Mouse (Mus musculus) embryonic facial prominence, embryonic 15.5 days (tissue): ENCODE measurements around the gene Fras1. TPM values are rescaled to one million over a fixed set of nuclear protein-coding genes. Genes with fewer than 3 reads are reported as not detected.

Experiments
- ATAC-seq: fragments of 200-750 bp; cut with Nextera tagmentation; 2 replicates; pipeline ENCODE4 v1.8.0; 2017; ENCODE audit warnings: low read depth, moderate TSS enrichment; ENCODE audit not compliant: insufficient number of reproducible peaks, low FRiP score, low TSS enrichment
- H3K27ac ChIP-seq: fragments of 300-500 bp; sonication (generic); replicated peaks from 2 replicates; pipeline ENCODE4 v1.5.1; 2015; ENCODE audit warnings: mild to moderate bottlenecking, inconsistent platforms
- H3K27me3 ChIP-seq: fragments of 300-500 bp; sonication (generic); 2 replicates; pipeline ENCODE4 v1.6.1; 2015; ENCODE audit warnings: inconsistent platforms
- H3K36me3 ChIP-seq: fragments of 300-500 bp; sonication (generic); 2 replicates; pipeline ENCODE4 v1.6.1; 2015; ENCODE audit warnings: mild to moderate bottlenecking, inconsistent platforms
- H3K4me1 ChIP-seq: fragments of 300-500 bp; sonication (generic); 2 replicates; pipeline ENCODE4 v1.6.1; 2015; ENCODE audit warnings: inconsistent platforms
- H3K4me2 ChIP-seq: fragments of 300-500 bp; sonication (generic); replicated peaks from 2 replicates; pipeline ENCODE4 v1.6.1; 2015; ENCODE audit warnings: mild to moderate bottlenecking, inconsistent platforms
- H3K4me3 ChIP-seq: fragments of 300-500 bp; sonication (generic); replicated peaks from 2 replicates; pipeline ENCODE4 v1.5.1; 2015; ENCODE audit warnings: mild to moderate bottlenecking, inconsistent platforms
- H3K9ac ChIP-seq: fragments of 300-500 bp; sonication (generic); 2 replicates; pipeline ENCODE4 v1.6.1; 2015; ENCODE audit warnings: inconsistent platforms
- H3K9me3 ChIP-seq: fragments of 300-500 bp; sonication (generic); replicated peaks from 2 replicates; pipeline ENCODE4 v1.6.1; 2016; ENCODE audit warnings: inconsistent platforms
- WGBS: fragments of 180-500 bp; shearing (Covaris S2); methylation state at CpG from one replicate; pipeline ENCODE4 v1.1.7; 2015; 5-methylcytosine and 5-hydroxymethylcytosine counted together
- polyA plus RNA-seq: library from polyadenylated mRNA; unstranded; fragments of >200 nt; fragmentation: Nextera tagmentation; extraction: Ambion mirVana; gene quantifications from 2 replicates; pipeline ENCODE4 v1.2.1, GENCODE M21; 2015

Fras1 gene
- polyA plus RNA-seq, 1 experiment from 2014 or later = 18.7 TPM

DNA sequence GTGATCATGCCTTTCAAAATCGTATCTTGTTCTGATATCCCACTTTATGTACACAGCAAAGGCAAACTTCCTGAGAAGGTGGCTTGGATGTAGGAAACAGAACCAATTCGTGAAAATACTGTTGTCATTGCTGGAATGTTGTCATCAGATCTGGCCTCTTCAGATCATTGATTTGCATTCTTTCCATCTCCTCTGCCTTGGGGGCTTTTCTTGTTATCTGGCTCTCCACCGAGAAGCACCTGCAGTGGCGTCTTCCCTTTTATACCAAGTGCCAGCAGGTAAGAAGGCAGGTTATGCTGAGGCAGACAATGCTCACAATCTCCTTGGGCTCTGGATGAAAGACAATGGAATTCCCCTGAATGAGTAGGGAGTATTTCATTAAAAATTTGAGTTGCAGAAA lies 108.3 kb downstream of the Fras1 start:
- Histone ChIP-seq H3K27ac (no peak overlapping the region), H3K9me3 (no peaks in the 10 kb centered on the region), H3K4me3 (no peak overlapping the region), H3K27me3 (no peaks in the 10 kb centered on the region), H3K4me1 (no peaks in the 10 kb centered on the region), H3K4me2 (no peak overlapping the region), H3K36me3 (no peaks in the 10 kb centered on the region), H3K9ac (no peak overlapping the region)
- no peak for ATAC-seq
- WGBS = 67% methylated on average over 4 of the region's 4 CpGs

DNA sequence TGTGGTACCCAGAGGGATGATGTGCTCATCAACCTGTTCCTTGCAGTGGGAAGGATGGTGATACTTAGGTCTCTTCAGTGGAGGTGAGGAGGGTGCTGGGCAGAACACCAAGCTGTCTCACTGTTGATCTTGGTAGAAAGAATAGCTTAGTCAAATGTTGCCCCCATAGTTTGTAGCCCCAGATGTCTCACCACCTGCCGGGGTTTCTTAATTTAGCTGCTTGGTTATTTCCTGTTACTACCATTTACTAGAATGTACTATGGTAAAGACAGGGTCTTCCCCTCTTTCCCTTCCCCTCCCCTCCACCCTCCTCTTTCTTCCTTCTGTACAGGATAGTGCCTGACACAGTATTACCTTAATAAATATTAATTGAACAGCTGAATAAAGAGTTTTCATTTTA lies 118.7 kb downstream of the Fras1 start:
- no peak for ATAC-seq
- H3K9me3 ChIP-seq = no peaks in the 10 kb centered on the region
- H3K4me3 ChIP-seq = no peak overlapping the region
- H3K4me2 ChIP-seq = no peak overlapping the region
- no peak overlapping the region for H3K27ac ChIP-seq
- H3K4me1 ChIP-seq = no peaks in the 10 kb centered on the region
- H3K9ac ChIP-seq = no peak overlapping the region
- H3K36me3 ChIP-seq = no peaks in the 10 kb centered on the region
- 88% methylated on average over 1 of the region's 1 CpGs for WGBS
- no peaks in the 10 kb centered on the region for H3K27me3 ChIP-seq

DNA sequence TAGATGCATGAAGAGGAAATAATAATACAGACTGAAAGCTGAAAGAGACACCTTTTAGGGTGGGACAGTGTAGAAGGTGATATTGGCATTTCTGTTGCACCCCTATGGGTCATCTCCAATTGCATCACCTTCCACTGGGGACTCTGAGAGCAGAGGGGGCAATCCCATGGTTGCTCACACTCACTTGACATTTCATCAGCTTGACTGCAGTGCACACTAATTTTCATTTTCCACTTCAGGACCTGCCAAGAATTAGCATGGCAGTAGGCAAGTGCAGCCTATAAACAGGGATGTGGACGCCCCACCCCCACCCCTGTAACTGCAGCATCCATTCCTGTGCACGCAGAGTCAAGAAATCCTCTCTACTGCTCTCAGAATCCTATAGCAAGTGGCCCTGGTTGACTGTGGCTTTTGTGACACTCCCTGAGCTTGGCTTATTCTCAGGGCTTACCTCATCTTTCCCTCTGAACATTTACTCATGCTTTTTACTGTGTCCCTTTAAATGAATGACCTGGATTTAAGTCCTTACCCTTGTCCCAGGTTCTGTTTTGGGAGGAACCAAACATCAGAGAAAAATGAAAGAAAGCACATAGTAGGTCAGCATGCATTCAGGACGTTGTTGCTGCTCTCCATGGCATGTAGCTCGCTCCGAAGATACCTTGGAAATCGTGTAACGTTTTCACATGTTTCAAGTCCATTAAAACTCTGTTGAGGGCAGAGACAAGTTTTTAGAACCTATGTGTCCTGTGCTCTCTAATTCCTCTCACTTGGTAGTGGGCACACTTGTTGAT lies 120.9 kb downstream of the Fras1 start:
- Histone ChIP-seq H3K4me3 (no peak overlapping the region), H3K9ac (no peak overlapping the region), H3K27me3 (no peaks in the 10 kb centered on the region), H3K9me3 (no peaks in the 10 kb centered on the region), H3K27ac (no peak overlapping the region), H3K4me1 (no peaks in the 10 kb centered on the region), H3K4me2 (no peak overlapping the region), H3K36me3 (no peaks in the 10 kb centered on the region)
- 91% methylated on average over 7 of the region's 7 CpGs for WGBS
- no peak for ATAC-seq

DNA sequence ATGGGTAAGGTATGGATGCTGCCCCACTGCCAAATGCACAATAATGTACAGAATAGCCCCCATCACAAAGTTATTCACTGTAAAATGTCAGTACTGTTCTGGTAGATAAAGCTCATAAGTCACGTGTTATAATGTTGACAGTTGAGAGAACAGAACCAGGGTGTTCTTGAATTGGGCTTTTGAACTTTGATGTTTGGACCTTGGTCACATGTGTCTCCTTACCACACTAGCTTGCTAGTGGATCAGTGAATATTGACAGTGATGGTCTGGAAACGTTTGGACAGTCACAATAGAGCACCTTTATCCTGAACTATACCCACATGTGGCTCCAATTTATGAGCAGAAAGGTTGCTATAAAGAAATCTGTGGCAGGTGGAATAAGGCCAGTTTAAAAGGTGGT lies 124.3 kb downstream of the Fras1 start:
- no peaks in the 10 kb centered on the region for H3K27me3 ChIP-seq
- 51% methylated on average over 2 of the region's 2 CpGs for WGBS
- H3K4me2 ChIP-seq = no peak overlapping the region
- H3K27ac ChIP-seq = no peak overlapping the region
- H3K9ac ChIP-seq = no peak overlapping the region
- no peaks in the 10 kb centered on the region for H3K36me3 ChIP-seq
- no peaks in the 10 kb centered on the region for H3K9me3 ChIP-seq
- no peak overlapping the region for H3K4me3 ChIP-seq
- no peaks in the 10 kb centered on the region for H3K4me1 ChIP-seq
- ATAC-seq = no peak

DNA sequence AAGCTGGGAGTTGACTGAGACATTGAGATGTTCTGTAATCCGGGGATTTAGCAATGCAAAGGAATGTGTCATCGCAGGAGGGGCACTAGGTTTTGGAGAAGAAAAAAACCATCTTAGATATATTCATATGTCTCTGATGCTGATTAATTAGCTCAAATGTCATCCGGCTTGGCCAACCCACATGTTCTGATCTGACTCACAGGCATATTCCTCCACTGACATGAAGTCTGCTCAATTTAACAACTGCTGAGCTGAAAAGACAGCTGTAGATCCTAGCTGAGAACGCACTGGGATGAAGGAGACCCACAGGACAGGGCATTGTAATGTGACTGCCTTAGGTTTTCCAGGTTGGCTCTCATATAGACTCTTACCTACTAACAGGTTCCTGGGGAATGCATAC lies 128.0 kb downstream of the Fras1 start:
- no peaks in the 10 kb centered on the region for H3K36me3 ChIP-seq
- H3K9ac ChIP-seq = no peak overlapping the region
- H3K27me3 ChIP-seq = no peaks in the 10 kb centered on the region
- ATAC-seq = no peak
- H3K27ac ChIP-seq = no peak overlapping the region
- no peaks in the 10 kb centered on the region for H3K4me1 ChIP-seq
- no peak overlapping the region for H3K4me3 ChIP-seq
- WGBS = 67% methylated on average over 4 of the region's 4 CpGs
- H3K9me3 ChIP-seq = no peaks in the 10 kb centered on the region
- no peak overlapping the region for H3K4me2 ChIP-seq

DNA sequence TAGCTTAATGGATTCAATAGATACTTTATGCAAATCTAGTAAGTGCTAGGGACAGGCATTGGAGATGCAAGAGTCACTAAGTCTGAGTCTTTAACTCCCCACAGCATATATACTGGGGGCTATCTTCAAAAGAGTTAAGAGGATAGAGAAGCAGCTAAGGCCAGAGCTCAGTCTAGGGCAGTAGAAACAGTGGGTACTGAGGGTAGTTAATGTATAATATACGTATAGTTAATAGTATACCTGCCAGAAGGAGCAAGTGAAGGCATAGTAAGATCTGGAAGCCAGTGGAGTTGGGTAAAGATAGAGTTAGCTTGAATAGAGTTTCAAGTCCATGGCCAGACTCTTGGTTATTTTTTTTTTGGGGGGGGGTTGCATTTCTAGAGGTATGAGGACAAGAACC lies 128.6 kb downstream of the Fras1 start:
- no peaks in the 10 kb centered on the region for H3K4me1 ChIP-seq
- WGBS = 85% methylated on average over 1 of the region's 1 CpGs
- no peaks in the 10 kb centered on the region for H3K36me3 ChIP-seq
- no peaks in the 10 kb centered on the region for H3K9me3 ChIP-seq
- no peak overlapping the region for H3K27ac ChIP-seq
- H3K4me3 ChIP-seq = no peak overlapping the region
- H3K4me2 ChIP-seq = no peak overlapping the region
- H3K27me3 ChIP-seq = no peaks in the 10 kb centered on the region
- no peak for ATAC-seq
- no peak overlapping the region for H3K9ac ChIP-seq

DNA sequence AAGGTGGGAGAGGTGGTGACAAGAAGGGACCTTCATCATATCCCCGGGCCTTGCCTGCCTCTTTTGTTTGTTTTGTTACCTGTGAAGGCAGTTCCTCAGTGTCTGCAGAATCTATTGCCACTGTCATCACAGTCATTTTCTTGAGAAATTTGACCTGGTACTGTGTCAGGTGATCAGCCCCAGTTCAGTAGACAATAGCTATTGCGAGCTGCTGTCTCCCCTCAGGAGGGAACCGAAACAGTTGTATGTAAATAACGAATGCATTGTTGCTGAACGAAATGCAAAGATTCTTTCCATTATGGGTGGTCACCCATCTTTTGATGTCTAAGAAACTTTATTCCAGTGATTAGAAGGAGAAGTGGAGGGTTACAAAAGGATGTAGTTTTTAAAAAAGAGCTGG lies 137.2 kb downstream of the Fras1 start:
- 71% methylated on average over 5 of the region's 5 CpGs for WGBS
- no peak for ATAC-seq
- Histone ChIP-seq H3K4me2 (no peak overlapping the region), H3K27me3 (no peaks in the 10 kb centered on the region), H3K9ac (no peak overlapping the region), H3K27ac (no peak overlapping the region), H3K4me3 (no peak overlapping the region), H3K4me1 (no peaks in the 10 kb centered on the region), H3K9me3 (no peaks in the 10 kb centered on the region), H3K36me3 (no peaks in the 10 kb centered on the region)

DNA sequence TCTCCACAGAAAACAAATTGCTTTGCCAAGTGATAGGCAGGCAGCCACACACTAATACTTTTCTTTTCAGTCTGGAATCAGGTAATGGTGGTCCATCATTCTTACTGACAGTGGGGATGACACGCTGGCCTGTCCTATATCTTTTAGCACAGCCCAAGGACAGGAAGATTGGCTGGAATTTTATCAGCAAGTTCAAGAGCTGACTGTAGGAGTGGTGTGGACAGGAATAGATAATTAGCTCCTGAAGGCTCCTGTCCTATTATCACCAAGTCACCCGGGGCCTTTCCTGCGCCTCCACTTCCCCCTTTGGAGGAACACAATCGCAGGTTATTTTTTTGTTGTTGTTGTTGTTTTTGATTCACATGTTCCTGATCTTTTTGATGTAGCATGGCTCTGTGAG lies 139.6 kb downstream of the Fras1 start:
- WGBS = 78% methylated on average over 4 of the region's 4 CpGs
- Histone ChIP-seq H3K27me3 (no peaks in the 10 kb centered on the region), H3K4me2 (no peak overlapping the region), H3K27ac (no peak overlapping the region), H3K4me3 (no peak overlapping the region), H3K36me3 (no peaks in the 10 kb centered on the region), H3K4me1 (no peaks in the 10 kb centered on the region), H3K9me3 (no peaks in the 10 kb centered on the region), H3K9ac (no peak overlapping the region)
- no peak for ATAC-seq

DNA sequence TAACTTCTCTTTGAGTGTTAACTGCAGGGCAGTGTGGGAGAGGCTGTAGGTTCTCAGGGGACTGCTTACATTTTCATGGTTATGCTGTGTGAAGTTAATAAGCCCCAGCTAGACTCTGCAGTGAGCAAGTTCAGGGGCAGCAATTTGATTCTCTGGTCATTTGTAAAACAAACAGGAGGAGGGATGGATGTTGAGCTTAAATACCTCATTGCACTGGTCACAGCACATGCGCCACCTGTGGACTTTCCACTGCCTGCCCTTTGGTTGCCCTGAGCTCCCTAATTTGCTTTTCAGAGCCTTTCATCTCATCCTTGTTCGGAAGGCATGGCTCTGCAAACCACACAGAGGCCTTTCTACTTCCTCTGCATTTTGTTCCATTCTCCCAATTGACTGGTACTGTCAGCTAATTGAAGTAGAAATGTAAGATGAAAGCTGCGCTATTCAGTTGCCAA lies 142.1 kb downstream of the Fras1 start:
- H3K4me1 ChIP-seq = no peaks in the 10 kb centered on the region
- no peaks in the 10 kb centered on the region for H3K36me3 ChIP-seq
- no peak for ATAC-seq
- no peaks in the 10 kb centered on the region for H3K27me3 ChIP-seq
- H3K9ac ChIP-seq = no peak overlapping the region
- H3K9me3 ChIP-seq = no peaks in the 10 kb centered on the region
- no peak overlapping the region for H3K4me3 ChIP-seq
- no peak overlapping the region for H3K4me2 ChIP-seq
- WGBS = 61% methylated on average over 3 of the region's 3 CpGs
- 0 out of 2 replicates have a peak overlapping the region, but pooled peaks have one; percentile 7 for H3K27ac ChIP-seq

DNA sequence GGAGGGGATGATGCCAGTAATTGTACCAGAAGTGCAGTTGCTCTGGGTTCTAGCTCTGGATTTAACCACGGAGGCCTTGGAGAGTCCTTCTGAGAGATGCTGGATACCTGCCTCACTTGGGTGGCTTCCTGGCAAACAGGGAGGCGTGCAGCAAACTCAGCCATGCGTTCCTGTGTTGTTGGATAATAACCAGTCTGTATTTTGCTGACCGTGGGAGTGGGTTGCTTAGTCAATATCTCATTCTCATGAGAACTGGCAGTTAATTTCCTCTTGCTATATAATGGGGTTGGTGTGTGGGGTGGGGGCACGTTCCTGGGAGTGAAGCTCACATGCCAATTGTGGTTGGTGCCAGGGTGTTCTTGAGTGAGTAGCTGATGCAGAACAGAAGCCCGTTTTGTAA lies 142.6 kb downstream of the Fras1 start:
- Histone ChIP-seq H3K36me3 (no peaks in the 10 kb centered on the region), H3K9ac (no peak overlapping the region), H3K4me3 (no peak overlapping the region), H3K4me2 (no peak overlapping the region), H3K27me3 (no peaks in the 10 kb centered on the region), H3K27ac (no peak overlapping the region), H3K4me1 (no peaks in the 10 kb centered on the region), H3K9me3 (no peaks in the 10 kb centered on the region)
- 74% methylated on average over 6 of the region's 6 CpGs for WGBS
- ATAC-seq = no peak

DNA sequence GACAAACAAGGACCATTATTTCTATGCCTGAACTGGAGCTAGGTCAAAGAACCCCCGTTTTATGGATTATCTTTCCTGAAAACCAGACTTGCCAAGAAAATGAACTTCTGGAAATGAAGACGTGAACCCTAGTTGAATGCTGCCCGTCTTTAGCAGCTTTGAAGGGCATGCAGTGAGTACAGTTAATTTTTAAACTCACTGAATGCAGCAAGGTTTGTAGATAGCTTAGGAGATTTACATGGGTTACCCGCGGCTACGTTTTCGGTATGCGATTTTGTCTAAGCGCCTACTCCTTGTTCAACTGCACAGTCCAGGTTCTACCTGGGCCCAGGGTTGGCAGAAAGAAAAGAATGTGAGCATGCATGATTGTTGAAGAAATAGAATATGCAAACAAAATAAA lies 147.8 kb downstream of the Fras1 start:
- no peak for ATAC-seq
- Histone ChIP-seq H3K27ac (no peak overlapping the region), H3K4me2 (no peak overlapping the region)

DNA sequence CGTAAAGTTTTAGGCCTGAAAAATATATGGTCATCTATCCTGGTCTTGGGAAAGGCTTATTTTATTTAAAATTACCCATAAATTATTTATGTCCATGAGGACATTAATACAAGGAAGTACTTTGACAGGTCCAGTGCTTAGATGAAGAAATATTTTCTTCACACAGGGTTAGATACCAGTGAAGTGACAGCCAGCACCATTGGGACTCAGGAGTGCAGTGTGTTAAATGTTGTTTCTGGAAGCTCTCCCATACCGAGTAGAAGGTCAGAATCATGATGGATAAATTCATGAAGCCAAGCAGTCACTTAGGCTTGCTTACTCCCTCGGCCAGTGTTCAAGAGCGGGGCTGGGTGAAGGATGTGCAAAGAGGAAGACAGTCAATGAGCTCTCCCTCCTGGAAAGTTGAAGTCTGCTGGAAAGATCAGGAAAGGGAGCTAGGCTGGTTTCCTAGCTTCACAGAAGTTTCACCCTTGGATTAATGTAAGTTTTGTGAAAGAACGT lies 149.2 kb downstream of the Fras1 start:
- Histone ChIP-seq H3K27me3 (no peaks in the 10 kb centered on the region), H3K4me2 (no peak overlapping the region), H3K4me3 (no peak overlapping the region), H3K36me3 (no peaks in the 10 kb centered on the region), H3K4me1 (no peaks in the 10 kb centered on the region), H3K9ac (no peak overlapping the region), H3K9me3 (no peaks in the 10 kb centered on the region), H3K27ac (no peak overlapping the region)
- WGBS = 92% methylated on average over 5 of the region's 5 CpGs
- ATAC-seq = no peak

More for the DNA sequence above, 147.8 kb downstream of the Fras1 start:
- Histone ChIP-seq H3K9me3 (no peaks in the 10 kb centered on the region), H3K9ac (no peak overlapping the region), H3K4me3 (no peak overlapping the region), H3K36me3 (no peaks in the 10 kb centered on the region), H3K4me1 (no peaks in the 10 kb centered on the region), H3K27me3 (no peaks in the 10 kb centered on the region)
- WGBS = 87% methylated on average over 9 of the region's 9 CpGs
